Mouse (Mus musculus) activated CD4-positive, CD25-positive, alpha-beta regulatory T cell, adult 4 months (primary cell): ENCODE results near the gene Gm4491. TPM values are rescaled to one million over a fixed set of nuclear protein-coding genes. Genes with fewer than 3 reads are reported as not detected.
A peak's percentile ranks its signal among the peaks of the same experiment; 100 is the strongest.

ENCODE experiments used
- ATAC-seq: one replicate; pipeline ENCODE4 v1.8.0; 2017
- polyA plus RNA-seq, 2 experiments: library from polyadenylated mRNA; unstranded; fragments of 100-300 nt; shearing (Covaris generic); gene quantifications; one replicate each; pipeline ENCODE4 v1.2.1; 2017

Gene Gm4491
- polyA plus RNA-seq, result not detected

GRCm38 (mm10) chr14:57115823-57116544 is at the start of gene Gm4491:
TSS of gene Gm4491 (minus strand) at chr14:57115883.
- no peak for ATAC-seq

DNA sequence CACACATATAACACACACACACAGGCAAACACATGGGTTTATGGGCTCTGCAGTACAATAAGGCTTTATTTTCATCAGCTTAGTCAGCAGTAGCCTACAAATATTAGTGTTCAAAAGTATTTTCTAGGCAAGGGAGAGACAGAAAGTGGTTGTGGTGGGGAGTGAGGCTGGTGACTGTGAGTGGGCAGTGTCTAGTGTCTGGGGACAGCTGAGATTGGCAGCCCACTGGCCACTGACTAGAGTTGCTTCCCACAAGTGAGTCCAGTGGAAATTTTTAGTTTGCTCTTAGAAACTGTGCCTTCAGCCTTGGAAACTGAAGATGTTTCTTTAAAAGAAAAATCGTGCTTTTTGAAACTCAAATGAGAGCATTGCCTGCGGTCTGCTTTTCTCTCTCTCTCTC is 46.1 kb upstream of the Gm4491 start:
- ATAC-seq, result no peak

DNA sequence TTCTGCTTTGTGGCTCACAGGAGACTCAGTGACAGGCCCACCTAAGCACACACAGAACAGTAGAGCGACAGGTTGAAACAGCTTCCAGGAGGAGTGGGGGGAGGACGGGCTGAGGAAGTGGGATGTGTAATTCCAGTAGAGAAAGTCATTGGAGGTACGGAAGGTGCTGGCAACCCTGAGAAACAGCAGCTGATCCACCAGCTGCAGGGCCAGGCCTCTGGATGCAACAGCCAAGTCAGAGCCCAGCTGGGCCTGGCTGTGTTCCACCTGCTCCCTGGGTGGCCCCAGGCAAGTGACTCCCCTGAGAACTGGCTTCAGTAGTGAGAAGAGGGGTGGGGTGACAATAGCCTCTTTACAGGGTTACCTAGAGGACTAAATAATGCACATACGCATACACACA is 45.5 kb upstream of the Gm4491 start:
- no peak for ATAC-seq

- no peak for ATAC-seq
Observed at GRCm38 (mm10) chr14:57154916-57155315, 39.2 kb upstream of the Gm4491 start.

DNA sequence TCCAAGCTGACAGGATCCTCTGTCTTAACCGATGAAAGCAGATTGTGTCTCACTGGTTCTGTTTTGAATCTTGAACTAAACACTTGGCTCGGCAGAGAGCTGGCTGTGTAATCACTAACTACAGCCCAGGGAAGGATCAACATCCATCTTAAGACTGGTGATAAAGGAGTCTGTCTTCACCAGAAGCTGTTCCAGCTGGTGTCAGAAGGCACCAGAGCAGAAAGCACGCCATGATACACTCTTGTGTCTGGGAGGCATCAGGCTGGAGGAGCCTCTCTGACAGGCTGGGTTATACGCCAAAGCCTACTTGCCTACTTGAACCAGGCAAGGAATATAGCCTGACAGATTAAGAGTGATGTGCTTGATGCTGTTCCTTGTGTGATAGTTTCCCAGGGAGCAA is 30.1 kb upstream of the Gm4491 start:
- no peak for ATAC-seq

DNA sequence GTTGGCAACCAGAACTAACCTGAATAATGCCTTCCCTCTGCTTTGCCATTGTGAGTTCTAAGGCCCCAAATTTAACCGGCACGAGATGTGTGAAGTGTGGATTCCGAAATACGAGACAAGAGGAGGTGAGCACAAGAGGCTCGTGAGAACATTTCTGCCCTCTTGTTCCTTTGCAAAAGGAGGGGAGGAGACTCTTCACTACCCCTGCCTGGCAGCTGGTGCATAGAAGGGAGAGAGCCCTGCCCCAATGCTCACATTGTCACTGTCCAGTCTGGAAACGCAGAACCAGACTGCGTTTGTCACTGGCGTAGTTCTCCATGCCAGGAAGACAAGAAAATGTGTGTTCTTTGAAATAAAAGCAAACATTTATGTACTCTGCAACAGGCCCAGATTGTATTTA is 19.6 kb upstream of the Gm4491 start:
- ATAC-seq, result no peak

GRCm38 (mm10) chr14:57133161-57133661 is 17.5 kb upstream of the Gm4491 start, which contains the start of gene Gjb6:
TSS of gene Gjb6 (minus strand) at chr14:57133611.
- no peak for ATAC-seq

- no peak for ATAC-seq
Observed at GRCm38 (mm10) chr14:57127383-57127782, 11.7 kb upstream of the Gm4491 start.

GRCm38 (mm10) chr14:57122295-57122694 is 6.6 kb upstream of the Gm4491 start:
- ATAC-seq, result no peak

DNA sequence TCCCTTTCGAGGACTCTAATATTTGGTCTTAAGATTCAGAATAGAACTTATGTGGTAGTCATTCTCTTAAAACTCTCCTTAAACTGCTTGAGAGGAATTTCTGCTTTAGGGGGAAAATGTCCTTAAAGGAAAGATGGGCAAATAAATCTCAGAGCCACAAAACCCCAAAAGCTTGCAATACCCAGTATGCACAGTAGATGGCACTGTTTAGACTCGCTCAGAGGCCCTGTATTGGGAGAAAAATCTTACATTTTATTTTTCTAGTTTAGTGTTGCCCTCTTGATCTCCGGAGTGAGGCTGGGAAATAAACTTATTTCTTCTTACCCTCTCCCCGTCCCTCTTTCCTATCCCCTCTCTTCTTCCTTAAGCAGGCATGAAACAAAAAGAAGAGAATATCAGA is 6.5 kb downstream of the Gm4491 start:
- ATAC-seq, result no peak

DNA sequence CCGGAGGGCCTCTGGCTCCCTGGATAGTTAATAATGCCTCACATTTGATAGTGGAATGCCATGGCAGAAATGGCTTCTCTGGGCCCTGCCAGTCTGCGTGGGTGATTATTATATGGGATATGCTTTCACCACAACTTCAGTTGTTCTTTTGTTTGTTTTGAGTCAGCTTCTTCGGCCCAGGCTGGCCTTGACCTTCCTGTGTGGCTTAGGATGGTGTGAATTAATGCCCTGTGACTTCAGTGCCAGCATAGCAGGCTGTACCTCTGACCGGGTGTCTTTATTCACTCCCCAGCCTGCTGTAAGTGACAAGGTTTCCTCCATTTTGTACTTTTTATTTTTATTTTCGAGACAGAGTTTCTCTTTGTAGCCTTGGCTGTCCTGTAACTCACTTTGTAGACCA is 7.8 kb downstream of the Gm4491 start:
- ATAC-seq, result no peak

DNA sequence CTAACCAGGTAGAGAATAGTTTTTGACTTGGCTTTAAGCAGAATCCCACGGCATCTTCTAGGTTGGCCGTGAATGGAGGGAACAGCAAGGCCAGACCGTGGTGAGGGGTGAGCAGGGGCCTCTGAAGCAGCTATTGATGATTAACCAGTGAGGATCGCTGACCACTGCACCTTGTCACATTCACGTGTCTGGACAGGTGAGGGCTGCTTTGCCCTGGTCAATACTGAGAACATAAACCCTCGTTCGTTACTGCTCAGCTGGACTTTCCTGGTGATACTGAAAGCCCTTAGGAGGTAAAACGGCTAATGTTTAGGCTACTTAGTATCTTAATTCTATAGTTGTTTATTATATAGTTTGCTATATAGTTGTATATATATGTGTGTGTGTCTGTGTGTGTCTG is 8.6 kb downstream of the Gm4491 start:
- ATAC-seq, result no peak

DNA sequence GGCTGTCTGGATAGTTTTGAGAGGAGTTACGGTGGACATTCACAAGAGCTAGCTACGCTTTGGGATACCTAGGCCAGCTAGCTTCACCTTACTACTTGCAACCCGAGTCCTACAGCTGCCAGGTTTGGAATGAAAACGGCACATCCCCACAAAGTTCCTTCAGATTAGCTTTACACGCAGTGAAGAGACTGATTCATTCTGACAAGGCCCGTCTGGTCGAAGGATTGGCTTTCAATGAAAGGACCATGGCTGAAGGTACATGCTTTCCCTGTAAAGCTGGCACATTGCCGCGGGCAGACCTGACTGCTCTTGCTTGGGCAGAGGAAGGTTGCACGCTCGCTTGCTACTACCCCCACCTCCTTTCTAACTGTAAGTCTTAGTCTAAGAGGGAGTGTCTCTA is 10.0 kb downstream of the Gm4491 start:
- no peak for ATAC-seq

DNA sequence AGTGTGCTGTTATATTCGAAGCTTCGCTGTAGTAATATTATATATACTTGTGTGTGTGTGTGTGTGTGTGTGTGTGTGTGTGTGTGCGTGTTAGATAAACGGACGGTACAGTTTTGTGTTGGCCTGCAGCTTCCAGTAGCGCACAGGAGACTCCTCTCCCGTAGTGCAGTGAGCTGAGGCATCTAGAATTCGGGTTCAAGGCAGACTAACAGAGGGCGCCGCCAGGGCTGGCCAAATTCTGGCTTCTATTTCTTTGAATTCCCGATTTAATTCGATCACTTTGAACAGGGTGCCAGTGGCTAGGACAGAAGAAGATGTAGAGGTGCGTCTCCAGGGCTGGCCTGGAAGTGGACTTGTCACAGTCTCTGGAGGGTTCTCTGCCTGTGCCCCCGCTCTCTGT is 10.6 kb downstream of the Gm4491 start:
- ATAC-seq, result no peak

- ATAC-seq, result peak; percentile 21
Observed at GRCm38 (mm10) chr14:57104106-57105023, 11.3 kb downstream of the Gm4491 start, which contains the start of gene Gjb2. TSS of gene Gjb2 (minus strand) at chr14:57104702.

GRCm38 (mm10) chr14:57103711-57104105 is 12.0 kb downstream of the Gm4491 start:
- peak; percentile 48 for ATAC-seq

DNA sequence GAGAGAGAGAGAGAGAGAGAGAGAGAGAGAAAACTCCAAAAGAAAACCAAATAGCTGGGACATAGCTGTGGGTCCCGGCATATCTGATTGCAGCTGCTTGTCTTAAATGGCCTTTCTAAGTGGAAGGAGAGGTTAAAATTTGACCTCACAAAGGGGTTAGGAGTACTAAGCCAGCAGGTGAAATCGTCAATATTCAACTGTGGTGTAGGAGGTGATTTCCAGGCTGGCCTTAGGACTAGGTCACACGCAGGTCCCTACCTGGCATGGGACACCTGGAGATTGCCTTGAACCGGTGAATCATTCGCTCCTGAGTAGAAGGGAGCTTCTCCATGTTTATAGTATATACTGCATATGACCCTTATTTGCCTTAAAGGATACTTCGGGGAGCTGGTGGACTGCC is 12.6 kb downstream of the Gm4491 start:
- ATAC-seq, result no peak

DNA sequence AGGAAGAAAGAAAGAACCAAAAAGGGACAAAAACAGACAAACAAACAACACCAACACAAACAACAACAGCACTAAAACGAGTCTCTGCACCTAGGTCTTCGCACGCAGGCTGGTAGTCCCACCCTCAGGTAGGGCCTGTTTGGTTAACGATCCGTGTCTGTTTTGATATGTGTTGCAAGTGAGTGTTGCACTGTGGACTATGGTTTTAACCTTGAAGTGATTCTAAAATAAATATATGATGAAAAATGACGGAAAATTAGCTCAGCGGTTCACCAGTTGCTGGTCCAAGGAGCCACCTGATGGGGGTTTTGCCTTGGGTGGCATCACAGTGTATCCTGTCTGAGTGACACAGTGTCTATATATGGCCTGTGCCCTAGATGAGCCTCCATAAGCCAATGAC is 14.1 kb downstream of the Gm4491 start:
- no peak for ATAC-seq

GRCm38 (mm10) chr14:57095855-57096254 is 19.8 kb downstream of the Gm4491 start:
- no peak for ATAC-seq

DNA sequence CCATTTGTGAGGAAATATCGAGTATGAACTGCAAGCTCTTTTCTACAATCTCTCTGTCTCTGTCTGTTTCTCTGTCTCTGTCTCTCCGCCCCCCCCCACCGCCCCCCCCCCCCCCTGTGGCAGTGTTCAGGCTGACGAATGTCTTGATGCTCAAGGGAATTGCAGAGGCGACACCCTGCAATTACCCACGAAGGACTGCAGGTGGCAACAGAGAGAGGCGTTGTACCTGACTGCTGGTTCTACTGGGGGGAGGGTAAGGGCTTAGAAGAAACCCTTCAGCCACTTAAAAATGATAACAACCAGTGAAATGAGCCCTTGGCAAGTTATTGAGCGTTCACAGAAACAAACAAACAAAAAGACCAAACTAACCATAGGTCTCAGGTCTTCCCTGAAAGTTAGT is 22.7 kb downstream of the Gm4491 start:
- peak; percentile 65 for ATAC-seq

DNA sequence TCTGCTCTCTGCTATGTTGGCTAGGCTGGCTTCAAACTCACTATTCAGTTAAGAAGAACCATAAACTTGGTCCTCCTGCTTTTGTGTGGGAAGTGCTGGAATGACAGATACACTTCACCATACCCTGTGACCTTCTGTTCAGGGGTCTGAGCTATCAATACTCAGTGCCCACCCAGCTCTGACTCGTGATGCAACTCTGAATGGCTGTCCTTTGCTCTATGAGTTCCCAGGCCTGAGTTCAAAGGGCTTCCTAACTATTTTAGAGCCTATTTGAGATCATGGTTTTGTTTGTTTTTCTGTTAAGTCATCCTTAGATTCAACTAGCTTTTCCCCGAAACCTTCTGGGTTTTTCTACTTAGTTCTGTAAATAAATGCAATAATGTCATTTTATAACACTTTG is 25.7 kb downstream of the Gm4491 start:
- no peak for ATAC-seq

- ATAC-seq, result no peak
Observed at GRCm38 (mm10) chr14:57089107-57089506, 26.6 kb downstream of the Gm4491 start.

- no peak for ATAC-seq
Observed at GRCm38 (mm10) chr14:57084180-57084668, 31.5 kb downstream of the Gm4491 start.
